Mouse (Mus musculus): ENCODE results near the gene Olfr877.

DNA sequence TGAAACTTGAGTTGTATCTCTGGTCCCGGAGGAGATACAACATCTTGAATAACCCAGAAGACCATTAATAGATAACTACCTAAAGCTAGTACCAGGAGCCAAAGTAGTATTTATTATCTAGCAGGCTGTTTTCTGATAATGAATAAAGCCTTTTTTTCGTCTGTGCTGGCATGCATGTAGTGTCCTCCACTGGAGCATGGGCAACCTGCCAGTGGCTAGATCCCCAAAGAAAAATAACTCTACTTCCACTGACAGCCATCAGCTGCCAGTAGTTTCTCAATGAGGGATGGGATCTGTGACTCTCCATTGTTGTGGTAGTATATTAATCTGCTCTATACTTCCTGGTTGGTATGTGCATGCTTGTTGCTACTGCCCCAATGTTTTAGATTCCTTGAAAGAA, 45.1 kb upstream of the Olfr877 start:
- TF ChIP-seq CTCF (IDR thresholded peaks at IDR 0.05; ENCODE audit: extremely low read depth, insufficient read depth, low read length) (no peak), POLR2A (IDR thresholded peaks at IDR 0.05; ENCODE audit: extremely low read depth, insufficient read depth, low read length) (no peak)

Measured in cortical plate, adult 2 months (tissue).